Mouse (Mus musculus): Measurements from ENCODE around the gene Nceh1. TPM values are rescaled to one million over a fixed set of nuclear protein-coding genes. Genes with fewer than 3 reads are reported as not detected.

The Nceh1 gene
- total and polyA plus RNA-seq, 3 experiments: 8.5 to 11.8 (median 9.2) TPM

- peaks cover 8% of the 10 kb centered on the region for H3K9me3 ChIP-seq (replicated peaks; ENCODE audit: low read length)
- H3K79me2 ChIP-seq (replicated peaks; ENCODE audit: control insufficient read depth, extremely low read depth, insufficient read depth, poor library complexity, severe bottlenecking): no peaks in the 10 kb centered on the region
- H3K27me3 ChIP-seq (replicated peaks): no peaks in the 10 kb centered on the region
- in situ Hi-C loops (cut with MboI; ENCODE audit: low pct_ligation_motif_present, low pct_unique_long_range_greater_than_20kb, low sequenced_read_pairs): no loop called here
- peak; percentile 34 for DNase-seq (ENCODE audit: extremely low read depth)
- TF ChIP-seq MXI1 (IDR thresholded peaks at IDR 0.05; ENCODE audit: low read depth, low read length) (no peak), ETS1 (conservative IDR thresholded peaks at IDR 0.05; ENCODE audit: low read depth, low read length) (no peak), MAX (IDR thresholded peaks at IDR 0.05; ENCODE audit: low read length) (no peak), TBP (conservative IDR thresholded peaks at IDR 0.05; ENCODE audit: low read depth, low read length) (no peak), SIN3A (IDR thresholded peaks at IDR 0.05; ENCODE audit: low read length) (no peak), ZNF384 (IDR thresholded peaks at IDR 0.05; ENCODE audit: low read depth, low read length) (no peak), MYC (IDR thresholded peaks at IDR 0.05; ENCODE audit: low read depth, low read length) (no peak)
- dilution Hi-C loops (cut with MboI; ENCODE audit: extremely low pct_ligation_motif_present, extremely low pct_unique_long_range_greater_than_20kb, low sequenced_read_pairs): no loop called here
- no peak overlapping the region for H3K27ac ChIP-seq (ENCODE audit: insufficient read depth, low read depth)
- H3K4me3 ChIP-seq (replicated peaks in 1 of 3; ENCODE audit: low read depth in 2 of 3, low read length in 2 of 3, poor library complexity in 1 of 3): no peak overlapping the region
- H3K4me1 ChIP-seq (ENCODE audit: control insufficient read depth in 1 of 2, insufficient read depth in 2 of 2): peaks cover 0 to 31% of the 10 kb centered on the region in 2 experiments; a peak in 2 of 4 replicates
- peaks cover 3 to 60% of the 10 kb centered on the region in 2 experiments for H3K36me3 ChIP-seq (replicated peaks in 1 of 2; ENCODE audit: control insufficient read depth in 1 of 2, insufficient read depth in 1 of 2, low read length in 1 of 2)
- H3K9ac ChIP-seq (ENCODE audit: insufficient read depth, low read depth): no peak overlapping the region
- no peak overlapping the region for H3K4me2 ChIP-seq (ENCODE audit: insufficient read depth, low read depth, poor library complexity, severe bottlenecking)
Observed at GRCm38 (mm10) chr3:27210271-27210670, 27.5 kb downstream of the Nceh1 start.

- Histone ChIP-seq H3K9me3 (replicated peaks; ENCODE audit: low read length) (peaks cover 6% of the 10 kb centered on the region), H3K79me2 (replicated peaks; ENCODE audit: control insufficient read depth, extremely low read depth, insufficient read depth, poor library complexity, severe bottlenecking) (no peaks in the 10 kb centered on the region), H3K36me3 (replicated peaks in 1 of 2; ENCODE audit: control insufficient read depth in 1 of 2, insufficient read depth in 1 of 2, low read length in 1 of 2) (peaks cover 3 to 46% of the 10 kb centered on the region in 2 experiments), H3K9ac (ENCODE audit: insufficient read depth, low read depth) (no peak overlapping the region), H3K27ac (ENCODE audit: insufficient read depth, low read depth) (no peak overlapping the region), H3K4me2 (ENCODE audit: insufficient read depth, low read depth, poor library complexity, severe bottlenecking) (no peak overlapping the region), H3K4me1 (ENCODE audit: control insufficient read depth in 1 of 2, insufficient read depth in 2 of 2) (peaks cover 11 to 46% of the 10 kb centered on the region in 2 experiments; a peak in 3 of 4 replicates), H3K4me3 (replicated peaks in 1 of 3; ENCODE audit: low read depth in 2 of 3, low read length in 2 of 3, poor library complexity in 1 of 3) (no peak overlapping the region), H3K27me3 (replicated peaks) (no peaks in the 10 kb centered on the region)
- dilution Hi-C loops (cut with MboI; ENCODE audit: extremely low pct_ligation_motif_present, extremely low pct_unique_long_range_greater_than_20kb, low sequenced_read_pairs) (no loop called here), in situ Hi-C loops (cut with MboI; ENCODE audit: low pct_ligation_motif_present, low pct_unique_long_range_greater_than_20kb, low sequenced_read_pairs) (no loop called here)
- TF ChIP-seq BHLHE40 (IDR thresholded peaks at IDR 0.05; ENCODE audit: low read depth, low read length): no peak
- no peak for TF ChIP-seq ZKSCAN1 (IDR thresholded peaks at IDR 0.05; ENCODE audit: borderline replicate concordance, low read depth, low read length)
- no peak for TF ChIP-seq CTCF (conservative IDR thresholded peaks at IDR 0.05 in 1 of 2, IDR thresholded peaks at IDR 0.05 in 1 of 2; ENCODE audit: low read depth in 2 of 2, low read length in 2 of 2)
- TF ChIP-seq USF1 (IDR thresholded peaks at IDR 0.05; ENCODE audit: low read depth, low read length): no peak
- TF ChIP-seq CHD2 (IDR thresholded peaks at IDR 0.05; ENCODE audit: low read length): no peak
- no peak for TF ChIP-seq MAFK (IDR thresholded peaks at IDR 0.05; ENCODE audit: insufficient replicate concordance, low read length)
- no peak for TF ChIP-seq HCFC1 (IDR thresholded peaks at IDR 0.05; ENCODE audit: low read depth, low read length)
- no peak for TF ChIP-seq NELFE (IDR thresholded peaks at IDR 0.05; ENCODE audit: low read depth, low read length)
- no peak for TF ChIP-seq ELF1 (IDR thresholded peaks at IDR 0.05; ENCODE audit: low read depth, low read length)
- no peak for TF ChIP-seq MXI1 (IDR thresholded peaks at IDR 0.05; ENCODE audit: low read depth, low read length)
- no peak for TF ChIP-seq EP300 (IDR thresholded peaks at IDR 0.05; ENCODE audit: low read length)
- TF ChIP-seq SIN3A (IDR thresholded peaks at IDR 0.05; ENCODE audit: low read length): no peak
- DNase-seq (ENCODE audit: extremely low read depth): no peak
Observed at GRCm38 (mm10) chr3:27214016-27214816, 31.5 kb downstream of the Nceh1 start.
